8 mouse cellular contexts compared by ENCODE assay signal in genomic region chr7:122197306-122197705, GRCm38 (mm10). TPM values are rescaled to one million over a fixed set of nuclear protein-coding genes. Genes with fewer than 3 reads are reported as not detected.
DNase-seq lines count a peak whose midpoint lies in the region; ATAC-seq lines count a peak whose summit lies in the region.

No protein-coding gene starts in this region.

- 35% methylated on average over 4 of the region's 4 CpGs for WGBS in kidney, embryonic 14.5 days
- WGBS in forebrain, embryonic 13.5 days: 39% methylated on average over 4 of the region's 4 CpGs

- no peaks in the 10 kb centered on the region for H3K4me1 ChIP-seq in kidney, embryonic 14.5 days (ENCODE audit: control insufficient read depth, insufficient read depth, low read length)
- no peaks in the 10 kb centered on the region for H3K4me1 ChIP-seq in forebrain, embryonic 13.5 days

- no peak overlapping the region for H3K27ac ChIP-seq in kidney, embryonic 14.5 days (ENCODE audit: low read depth, low read length)
- no peak overlapping the region for H3K27ac ChIP-seq in forebrain, embryonic 13.5 days

- H3K9me3 ChIP-seq in kidney, embryonic 14.5 days (ENCODE audit: control insufficient read depth, low read length): no peaks in the 10 kb centered on the region
- H3K9me3 ChIP-seq in forebrain, embryonic 13.5 days (replicated peaks): peaks cover 4% of the 10 kb centered on the region; the same call in 1 of the 2 replicates

- no peak overlapping the region for H3K4me3 ChIP-seq in kidney, embryonic 14.5 days (ENCODE audit: low read length)
- H3K4me3 ChIP-seq in forebrain, embryonic 13.5 days: no peak overlapping the region

- ATAC-seq in kidney, embryonic 14.5 days (ENCODE audit: low FRiP score, low TSS enrichment): no peak
- ATAC-seq in neutrophil, adult 5-6 weeks (ENCODE audit: extremely low read depth, insufficient number of reproducible peaks, low FRiP score, poor library complexity, severe bottlenecking): peak; percentile 71
- no peak for ATAC-seq in forebrain, embryonic 13.5 days

- no peak overlapping the region for H3K9ac ChIP-seq in kidney, embryonic 14.5 days (ENCODE audit: low read depth, low read length)
- H3K9ac ChIP-seq in forebrain, embryonic 13.5 days: no peak overlapping the region

- H3K27me3 ChIP-seq in kidney, embryonic 14.5 days (ENCODE audit: control insufficient read depth, insufficient read depth, low read length): no peaks in the 10 kb centered on the region
- H3K27me3 ChIP-seq in forebrain, embryonic 13.5 days: no peaks in the 10 kb centered on the region

- no peak overlapping the region for H3K4me2 ChIP-seq in kidney, embryonic 14.5 days (replicated peaks; ENCODE audit: low read depth, low read length)
- H3K4me2 ChIP-seq in forebrain, embryonic 13.5 days: no peak overlapping the region

- no peaks in the 10 kb centered on the region for H3K36me3 ChIP-seq in kidney, embryonic 14.5 days (ENCODE audit: control insufficient read depth, insufficient read depth, low read length)
- H3K36me3 ChIP-seq in forebrain, embryonic 13.5 days (ENCODE audit: poor library complexity, severe bottlenecking): no peaks in the 10 kb centered on the region

- peak; percentile 28 for DNase-seq in kidney, adult 11 months
- peak; percentile 76 for DNase-seq in ES-CJ7 (ENCODE audit: low read depth, low spot score)
- DNase-seq in brain, adult 2 months (ENCODE audit: low read depth, low spot score): peak; percentile 75
- DNase-seq in frontal cortex, postnatal 25 days (ENCODE audit: low spot score in 2 of 2): peak; percentile 14 to 44
- peak; percentile 38 to 55 for DNase-seq in left cerebral cortex, adult 18-20 months (ENCODE audit: low spot score in 2 of 2)

RNA-seq across cellular contexts. Expression of gene Ern2, which starts 11.3 kb away (rescaled TPM):
- not detected in 2 replicates for polyA plus RNA-seq in kidney, embryonic 14.5 days (2014; fragmentation: Nextera tagmentation; extraction: Ambion mirVana)
- under 1 TPM; 0.40 to 0.67 TPM for total RNA-seq in left cerebral cortex, adult 18-20 months (2021)
- not detected in 2 replicates for total RNA-seq in neutrophil, adult 5-6 weeks (2017)
- 0.40 and 0.57 TPM in 2 replicates for polyA plus RNA-seq in forebrain, embryonic 13.5 days (2015; fragmentation: Nextera tagmentation; extraction: Ambion mirVana)

RNA-seq across cellular contexts. Expression of gene Chp2, which starts 22.0 kb away (rescaled TPM):
- polyA plus RNA-seq in kidney, embryonic 14.5 days (2014; fragmentation: Nextera tagmentation; extraction: Ambion mirVana): 0.17 and 0.38 TPM in 2 replicates
- total RNA-seq in left cerebral cortex, adult 18-20 months (2021): 1 to 10 TPM; 4.3 to 4.6 TPM
- total RNA-seq in neutrophil, adult 5-6 weeks (2017): not detected in 2 replicates
- polyA plus RNA-seq in forebrain, embryonic 13.5 days (2015; fragmentation: Nextera tagmentation; extraction: Ambion mirVana): 0.22 and 0.67 TPM in 2 replicates

RNA-seq across cellular contexts. Expression of gene Plk1, which starts 38.1 kb away (rescaled TPM):
- 114 and 133 TPM in 2 replicates for polyA plus RNA-seq in kidney, embryonic 14.5 days (2014; fragmentation: Nextera tagmentation; extraction: Ambion mirVana)
- total RNA-seq in left cerebral cortex, adult 18-20 months (2021): 1 to 10 TPM; 1.0 to 1.4 TPM
- total RNA-seq in neutrophil, adult 5-6 weeks (2017): 0.49 and 0.81 TPM in 2 replicates
- 118 and 124 TPM in 2 replicates for polyA plus RNA-seq in forebrain, embryonic 13.5 days (2015; fragmentation: Nextera tagmentation; extraction: Ambion mirVana)
